Mouse (Mus musculus) embryonic facial prominence, embryonic 11.5 days (tissue): Measurements from ENCODE around the gene Ptpn23. TPM values are rescaled to one million over a fixed set of nuclear protein-coding genes. Genes with fewer than 3 reads are reported as not detected.

Experiments used
- ATAC-seq: fragments of 200-750 bp; cut with Nextera tagmentation; replicated peaks from 2 replicates; pipeline ENCODE4 v1.8.0; 2017; ENCODE audit warnings: low read depth; ENCODE audit not compliant: insufficient number of reproducible peaks, low FRiP score, low TSS enrichment
- DNase-seq: peaks from one replicate; pipeline ENCODE4 v3.0.0-alpha.2; 2015; ENCODE audit warnings: low spot score
- H3K27ac ChIP-seq: fragments of 300-500 bp; sonication (generic); replicated peaks from 2 replicates; pipeline ENCODE4 v1.5.1; 2014; ENCODE audit warnings: mild to moderate bottlenecking, low read depth, low read length, control low read depth
- H3K27me3 ChIP-seq: fragments of 300-500 bp; sonication (generic); 2 replicates; pipeline ENCODE4 v1.6.1; 2014; ENCODE audit warnings: mild to moderate bottlenecking, low read length, moderate library complexity, mixed read lengths; ENCODE audit not compliant: control insufficient read depth, insufficient read depth
- H3K36me3 ChIP-seq: fragments of 300-500 bp; sonication (generic); replicated peaks from 2 replicates; pipeline ENCODE4 v1.6.1; 2014; ENCODE audit warnings: low read depth, mild to moderate bottlenecking, low read length, moderate library complexity, mixed read lengths; ENCODE audit not compliant: control insufficient read depth, insufficient read depth
- H3K4me1 ChIP-seq: fragments of 300-500 bp; sonication (generic); 2 replicates; pipeline ENCODE4 v1.6.1; 2014; ENCODE audit warnings: low read length, mixed read lengths; ENCODE audit not compliant: control insufficient read depth, insufficient read depth
- H3K4me2 ChIP-seq: fragments of 300-500 bp; sonication (generic); 2 replicates; pipeline ENCODE4 v1.6.1; 2014; ENCODE audit warnings: low read depth, mild to moderate bottlenecking, control low read depth, low read length, moderate library complexity
- H3K4me3 ChIP-seq: fragments of 300-500 bp; sonication (generic); 2 replicates; pipeline ENCODE4 v1.5.1; 2014; ENCODE audit warnings: low read depth, low read length, control low read depth
- H3K9ac ChIP-seq: fragments of 300-500 bp; sonication (generic); replicated peaks from 2 replicates; pipeline ENCODE4 v1.6.1; 2014; ENCODE audit warnings: mild to moderate bottlenecking, control low read depth, low read length
- H3K9me3 ChIP-seq: fragments of 300-500 bp; sonication (generic); replicated peaks from 2 replicates; pipeline ENCODE4 v1.6.1; 2016; ENCODE audit warnings: mild to moderate bottlenecking, low read length, inconsistent platforms, mixed read lengths; ENCODE audit not compliant: control insufficient read depth
- WGBS: fragments of 180-500 bp; shearing (Covaris S2); extraction: QIAGEN DNeasy Blood & Tissue Kit; methylation state at CpG from one replicate; pipeline ENCODE4 v1.1.7; 2014; 5-methylcytosine and 5-hydroxymethylcytosine counted together
- polyA plus RNA-seq: library from polyadenylated mRNA; unstranded; fragments of >200 nt; fragmentation: Nextera tagmentation; extraction: Ambion mirVana; gene quantifications from 2 replicates; pipeline ENCODE4 v1.2.1, GENCODE M21; 2014

Gene Ptpn23
- polyA plus RNA-seq, 1 experiment from 2014 or later = 11.0 TPM

- Histone ChIP-seq H3K27ac (no peak overlapping the region), H3K4me2 (no peak overlapping the region), H3K9me3 (no peaks in the 10 kb centered on the region), H3K27me3 (no peaks in the 10 kb centered on the region), H3K9ac (no peak overlapping the region), H3K4me3 (no peak overlapping the region), H3K36me3 (no peaks in the 10 kb centered on the region), H3K4me1 (no peaks in the 10 kb centered on the region)
- WGBS = 94% methylated on average over 2 of the region's 2 CpGs
- no peak for DNase-seq
- no peak for ATAC-seq
These were observed 5.3 kb downstream of the Ptpn23 start for GRCm38 (mm10) chr9:110402731-110403130.

- no peak for DNase-seq
- Histone ChIP-seq H3K36me3 (no peaks in the 10 kb centered on the region), H3K27ac (no peak overlapping the region), H3K4me3 (no peak overlapping the region), H3K4me2 (no peak overlapping the region), H3K4me1 (no peaks in the 10 kb centered on the region), H3K27me3 (no peaks in the 10 kb centered on the region), H3K9ac (no peak overlapping the region), H3K9me3 (no peaks in the 10 kb centered on the region)
- no peak for ATAC-seq
- WGBS = 85% methylated on average over 5 of the region's 5 CpGs
These were observed 7.4 kb downstream of the Ptpn23 start for GRCm38 (mm10) chr9:110400650-110401049.

GRCm38 (mm10) chr9:110393295-110393694, 14.7 kb downstream of the Ptpn23 start:
- no peak for DNase-seq
- ATAC-seq = no peak
- Histone ChIP-seq H3K4me2 (no peak overlapping the region), H3K9ac (no peak overlapping the region), H3K27ac (no peak overlapping the region), H3K36me3 (peaks cover 18% of the 10 kb centered on the region), H3K27me3 (no peaks in the 10 kb centered on the region), H3K4me3 (no peak overlapping the region), H3K9me3 (no peaks in the 10 kb centered on the region), H3K4me1 (no peaks in the 10 kb centered on the region)
- 92% methylated on average over 4 of the region's 4 CpGs for WGBS

- DNase-seq = no peak
- ATAC-seq = no peak
- no peaks in the 10 kb centered on the region; the same call in 1 of the 2 replicates for H3K4me1 ChIP-seq
- H3K4me3 ChIP-seq = no peak overlapping the region
- no peak overlapping the region for H3K27ac ChIP-seq
- no peak overlapping the region for H3K4me2 ChIP-seq
- peaks cover 24% of the 10 kb centered on the region for H3K36me3 ChIP-seq
- no peaks in the 10 kb centered on the region for H3K9me3 ChIP-seq
- 96% methylated on average over 3 of the region's 3 CpGs for WGBS
- H3K9ac ChIP-seq = no peak overlapping the region
- no peaks in the 10 kb centered on the region for H3K27me3 ChIP-seq
These were observed 17.2 kb downstream of the Ptpn23 start for GRCm38 (mm10) chr9:110390843-110391242.

GRCm38 (mm10) chr9:110388011-110388410, 20.0 kb downstream of the Ptpn23 start:
- Histone ChIP-seq H3K36me3 (peaks cover 32% of the 10 kb centered on the region), H3K27me3 (no peaks in the 10 kb centered on the region), H3K9me3 (no peaks in the 10 kb centered on the region), H3K4me2 (no peak overlapping the region), H3K9ac (no peak overlapping the region), H3K4me3 (no peak overlapping the region), H3K27ac (no peak overlapping the region), H3K4me1 (no peaks in the 10 kb centered on the region; the same call in 1 of the 2 replicates)
- DNase-seq (no peak), ATAC-seq (no peak)
- 99% methylated on average over 7 of the region's 7 CpGs for WGBS

- Histone ChIP-seq H3K27ac (no peak overlapping the region), H3K36me3 (peaks cover 16% of the 10 kb centered on the region), H3K4me3 (no peak overlapping the region), H3K9me3 (no peaks in the 10 kb centered on the region), H3K4me2 (no peak overlapping the region), H3K9ac (no peak overlapping the region), H3K4me1 (no peaks in the 10 kb centered on the region; the same call in 1 of the 2 replicates), H3K27me3 (no peaks in the 10 kb centered on the region)
- no peak for ATAC-seq
- no peak for DNase-seq
- WGBS = 80% methylated on average over 7 of the region's 7 CpGs
These were observed 23.6 kb downstream of the Ptpn23 start for GRCm38 (mm10) chr9:110384369-110384929.

GRCm38 (mm10) chr9:110381292-110381691, 26.7 kb downstream of the Ptpn23 start:
- Histone ChIP-seq H3K36me3 (peaks cover 13% of the 10 kb centered on the region), H3K27me3 (no peaks in the 10 kb centered on the region), H3K4me1 (no peaks in the 10 kb centered on the region), H3K9ac (no peak overlapping the region), H3K27ac (no peak overlapping the region), H3K4me2 (no peak overlapping the region), H3K9me3 (no peaks in the 10 kb centered on the region), H3K4me3 (no peak overlapping the region)
- ATAC-seq (no peak), DNase-seq (no peak)
- 87% methylated on average over 12 of the region's 12 CpGs for WGBS

- no peaks in the 10 kb centered on the region for H3K4me1 ChIP-seq
- no peak overlapping the region for H3K9ac ChIP-seq
- no peaks in the 10 kb centered on the region for H3K27me3 ChIP-seq
- 41% methylated on average over 21 of the region's 21 CpGs for WGBS
- no peak overlapping the region for H3K27ac ChIP-seq
- no peak for DNase-seq
- ATAC-seq = 0 out of 2 replicates have a peak, but pooled peaks have one; percentile 24
- peaks cover 10% of the 10 kb centered on the region for H3K36me3 ChIP-seq
- H3K4me3 ChIP-seq = no peak overlapping the region
- no peaks in the 10 kb centered on the region for H3K9me3 ChIP-seq
- no peak overlapping the region for H3K4me2 ChIP-seq
These were observed 27.4 kb downstream of the Ptpn23 start for GRCm38 (mm10) chr9:110380662-110381061.
